Mouse (Mus musculus) embryonic facial prominence, embryonic 12.5 days (tissue): ENCODE measurements at regions not wholly inside any gene's neighbourhood (a gene's known extent, or its start where the extent isn't known, plus 50 kb on each side); places are given as distances from the start of the nearest gene placed in this dataset.

ENCODE experiments used
- ATAC-seq: fragments of 200-750 bp; cut with Nextera tagmentation; 2 replicates; pipeline ENCODE4 v1.8.0; 2017; ENCODE audit not compliant: insufficient number of reproducible peaks, insufficient read depth, low FRiP score, low TSS enrichment
- H3K27ac ChIP-seq: fragments of 300-500 bp; sonication (generic); 2 replicates; pipeline ENCODE4 v1.5.1; 2016; ENCODE audit warnings: mild to moderate bottlenecking
- H3K27me3 ChIP-seq: fragments of 300-500 bp; sonication (generic); 2 replicates; pipeline ENCODE4 v1.6.1; 2016; ENCODE audit warnings: mild to moderate bottlenecking, moderate library complexity
- H3K36me3 ChIP-seq: fragments of 300-500 bp; sonication (generic); 2 replicates; pipeline ENCODE4 v1.6.1; 2016; ENCODE audit warnings: mild to moderate bottlenecking
- H3K4me1 ChIP-seq: fragments of 300-500 bp; sonication (generic); 2 replicates; pipeline ENCODE4 v1.6.1; 2016
- H3K4me2 ChIP-seq: fragments of 300-500 bp; sonication (generic); replicated peaks from 2 replicates; pipeline ENCODE4 v1.6.1; 2016; ENCODE audit warnings: mild to moderate bottlenecking, moderate library complexity
- H3K4me3 ChIP-seq: fragments of 300-500 bp; sonication (generic); 2 replicates; pipeline ENCODE4 v1.5.1; 2016; ENCODE audit warnings: mild to moderate bottlenecking
- H3K9ac ChIP-seq: fragments of 300-500 bp; sonication (generic); 2 replicates; pipeline ENCODE4 v1.6.1; 2016; ENCODE audit warnings: mild to moderate bottlenecking, moderate library complexity
- H3K9me3 ChIP-seq: fragments of 300-500 bp; sonication (generic); 2 replicates; pipeline ENCODE4 v1.6.1; 2016; ENCODE audit warnings: mild to moderate bottlenecking, moderate library complexity
- WGBS: fragments of 180-500 bp; shearing (Covaris S2); methylation state at CpG from one replicate; pipeline ENCODE4 v1.1.7; 2016; 5-methylcytosine and 5-hydroxymethylcytosine counted together

GRCm38 (mm10) chr4:95340926-95341325 lies 216.4 kb upstream of the Fggy start:
- Histone ChIP-seq H3K27me3 (no peaks in the 10 kb centered on the region), H3K4me2 (no peak overlapping the region), H3K4me3 (no peak overlapping the region), H3K36me3 (no peaks in the 10 kb centered on the region), H3K9me3 (peaks cover 10% of the 10 kb centered on the region; the same call in 1 of the 2 replicates), H3K9ac (no peak overlapping the region), H3K4me1 (no peaks in the 10 kb centered on the region), H3K27ac (no peak overlapping the region)
- WGBS, result 79% methylated on average over 3 of the region's 3 CpGs
- no peak for ATAC-seq

- no peaks in the 10 kb centered on the region for H3K36me3 ChIP-seq
- no peak overlapping the region for H3K4me3 ChIP-seq
- no peak overlapping the region for H3K9ac ChIP-seq
- H3K4me1 ChIP-seq, result peaks cover 3% of the 10 kb centered on the region; the same call in 1 of the 2 replicates
- H3K4me2 ChIP-seq, result no peak overlapping the region
- H3K27ac ChIP-seq, result no peak overlapping the region
- no peak for ATAC-seq
- H3K27me3 ChIP-seq, result no peaks in the 10 kb centered on the region
- no peaks in the 10 kb centered on the region for H3K9me3 ChIP-seq
- 52% methylated on average over 3 of the region's 3 CpGs for WGBS
These were observed 210.5 kb upstream of the Fggy start for GRCm38 (mm10) chr4:95346722-95347197.

- Histone ChIP-seq H3K4me1 (peaks cover 3% of the 10 kb centered on the region; the same call in 1 of the 2 replicates), H3K9ac (no peak overlapping the region), H3K4me3 (no peak overlapping the region), H3K27me3 (no peaks in the 10 kb centered on the region), H3K9me3 (no peaks in the 10 kb centered on the region), H3K27ac (no peak overlapping the region), H3K4me2 (no peak overlapping the region), H3K36me3 (no peaks in the 10 kb centered on the region)
- no peak for ATAC-seq
- 82% methylated on average over 2 of the region's 2 CpGs for WGBS
These were observed 209.9 kb upstream of the Fggy start for GRCm38 (mm10) chr4:95347436-95347835.

- no peaks in the 10 kb centered on the region for H3K9me3 ChIP-seq
- no peak overlapping the region for H3K4me2 ChIP-seq
- no peak overlapping the region for H3K27ac ChIP-seq
- H3K27me3 ChIP-seq, result no peaks in the 10 kb centered on the region
- 76% methylated on average over 4 of the region's 4 CpGs for WGBS
- no peak overlapping the region for H3K9ac ChIP-seq
- peaks cover 3% of the 10 kb centered on the region; the same call in 1 of the 2 replicates for H3K4me1 ChIP-seq
- H3K4me3 ChIP-seq, result no peak overlapping the region
- ATAC-seq, result no peak
- H3K36me3 ChIP-seq, result no peaks in the 10 kb centered on the region
These were observed 208.7 kb upstream of the Fggy start for GRCm38 (mm10) chr4:95348405-95349123.

- no peaks in the 10 kb centered on the region for H3K27me3 ChIP-seq
- no peaks in the 10 kb centered on the region for H3K9me3 ChIP-seq
- H3K4me1 ChIP-seq, result peaks cover 7% of the 10 kb centered on the region; the same call in 1 of the 2 replicates
- H3K36me3 ChIP-seq, result no peaks in the 10 kb centered on the region
- H3K9ac ChIP-seq, result no peak overlapping the region
- no peak overlapping the region for H3K4me3 ChIP-seq
- H3K27ac ChIP-seq, result peak overlapping the region; percentile 41; the same call in 1 of the 2 replicates
- no peak overlapping the region for H3K4me2 ChIP-seq
- 40% methylated on average over 7 of the region's 7 CpGs for WGBS
- no peak for ATAC-seq
These were observed 203.4 kb upstream of the Fggy start for GRCm38 (mm10) chr4:95353894-95354319.

- ATAC-seq, result no peak
- Histone ChIP-seq H3K4me1 (peaks cover 6% of the 10 kb centered on the region; the same call in 1 of the 2 replicates), H3K9ac (no peak overlapping the region), H3K27me3 (no peaks in the 10 kb centered on the region), H3K4me2 (no peak overlapping the region), H3K36me3 (no peaks in the 10 kb centered on the region), H3K27ac (no peak overlapping the region), H3K4me3 (no peak overlapping the region), H3K9me3 (no peaks in the 10 kb centered on the region)
- WGBS, result 64% methylated on average over 2 of the region's 2 CpGs
These were observed 198.6 kb upstream of the Fggy start for GRCm38 (mm10) chr4:95358674-95359073.

- no peak for ATAC-seq
- no peaks in the 10 kb centered on the region for H3K27me3 ChIP-seq
- H3K4me3 ChIP-seq, result no peak overlapping the region
- no peak overlapping the region for H3K9ac ChIP-seq
- H3K4me1 ChIP-seq, result no peaks in the 10 kb centered on the region
- no peaks in the 10 kb centered on the region for H3K9me3 ChIP-seq
- 51% methylated on average over 3 of the region's 3 CpGs for whole genome bisulfite sequencing
- H3K4me2 ChIP-seq, result no peak overlapping the region
- no peaks in the 10 kb centered on the region for H3K36me3 ChIP-seq
- H3K27ac ChIP-seq, result no peak overlapping the region
These were observed 196.9 kb upstream of the Fggy start for GRCm38 (mm10) chr4:95360336-95360967.

- no peak overlapping the region for H3K4me3 ChIP-seq
- H3K9ac ChIP-seq, result no peak overlapping the region
- no peak overlapping the region for H3K27ac ChIP-seq
- H3K9me3 ChIP-seq, result no peaks in the 10 kb centered on the region
- no peak overlapping the region for H3K4me2 ChIP-seq
- no peaks in the 10 kb centered on the region for H3K27me3 ChIP-seq
- 89% methylated on average over 4 of the region's 4 CpGs for WGBS
- H3K4me1 ChIP-seq, result no peaks in the 10 kb centered on the region
- no peaks in the 10 kb centered on the region for H3K36me3 ChIP-seq
- no peak for ATAC-seq
These were observed 192.8 kb upstream of the Fggy start for GRCm38 (mm10) chr4:95364376-95365082.

- 18% methylated on average over 5 of the region's 5 CpGs for WGBS
- Histone ChIP-seq H3K9ac (no peak overlapping the region), H3K27ac (no peak overlapping the region), H3K4me3 (no peak overlapping the region), H3K4me1 (peaks cover 17% of the 10 kb centered on the region), H3K9me3 (no peaks in the 10 kb centered on the region), H3K27me3 (no peaks in the 10 kb centered on the region), H3K4me2 (no peak overlapping the region), H3K36me3 (no peaks in the 10 kb centered on the region)
- ATAC-seq, result peak; percentile 72; the same call in 1 of the 2 replicates
These were observed 180.9 kb upstream of the Fggy start for GRCm38 (mm10) chr4:95376386-95376785.

GRCm38 (mm10) chr4:95377222-95378134 lies 179.8 kb upstream of the Fggy start:
- H3K4me1 ChIP-seq, result peaks cover 17% of the 10 kb centered on the region
- WGBS, result 24% methylated on average over 9 of the region's 9 CpGs

GRCm38 (mm10) chr4:95378645-95379044 lies 178.7 kb upstream of the Fggy start:
- Histone ChIP-seq H3K4me2 (no peak overlapping the region), H3K9ac (no peak overlapping the region), H3K4me3 (no peak overlapping the region), H3K9me3 (no peaks in the 10 kb centered on the region), H3K27ac (no peak overlapping the region), H3K36me3 (no peaks in the 10 kb centered on the region), H3K4me1 (peaks cover 17% of the 10 kb centered on the region), H3K27me3 (no peaks in the 10 kb centered on the region)
- WGBS, result 94% methylated on average over 3 of the region's 3 CpGs
- no peak for ATAC-seq

More at GRCm38 (mm10) chr4:95377222-95378134, 179.8 kb upstream of the Fggy start:
- H3K27me3 ChIP-seq, result no peaks in the 10 kb centered on the region
- H3K27ac ChIP-seq, result no peak overlapping the region
- no peak overlapping the region for H3K4me3 ChIP-seq
- no peak for ATAC-seq
- no peak overlapping the region for H3K9ac ChIP-seq
- no peaks in the 10 kb centered on the region for H3K9me3 ChIP-seq
- no peaks in the 10 kb centered on the region for H3K36me3 ChIP-seq
- no peak overlapping the region for H3K4me2 ChIP-seq
